Mouse (Mus musculus) embryonic fibroblast, embryonic 13.5 days (primary cell): ENCODE measurements around the gene Gadd45a. TPM values are rescaled to one million over a fixed set of nuclear protein-coding genes. Genes with fewer than 3 reads are reported as not detected.
"Not testable (repeated sequence)": the region's sequence is repeated elsewhere in the genome, so short reads cannot be mapped to it uniquely, and the experiment has no call there.

Experiments used
- H3K27ac ChIP-seq: 2 replicates; pipeline ENCODE4 v1.5.1; 2012; ENCODE audit warnings: low read length, control low read depth, inconsistent platforms; ENCODE audit not compliant: insufficient read depth
- H3K4me1 ChIP-seq: 2 replicates; pipeline ENCODE4 v1.6.1; 2011; ENCODE audit warnings: low read length; ENCODE audit not compliant: control insufficient read depth, insufficient read depth
- H3K4me3 ChIP-seq: 2 replicates; pipeline ENCODE4 v1.5.1; 2011; ENCODE audit warnings: mild to moderate bottlenecking, control low read depth, low read length; ENCODE audit not compliant: insufficient read depth
- CTCF ChIP-seq: IDR thresholded peaks from 2 replicates; pipeline ENCODE4 v1.5.1; 2011; ENCODE audit warnings: mild to moderate bottlenecking, control low read depth, low read length, moderate library complexity, borderline replicate concordance; ENCODE audit not compliant: insufficient read depth
- POLR2A ChIP-seq: IDR thresholded peaks from 2 replicates; pipeline ENCODE4 v1.6.1; 2011; ENCODE audit warnings: low read depth, mild to moderate bottlenecking, control low read depth, low read length, moderate library complexity
- polyA plus RNA-seq: library from polyadenylated mRNA; stranded (reverse); fragments of >200 nt; gene quantifications from 2 replicates; pipeline ENCODE4 v1.2.4, GENCODE M21; 2011; ENCODE audit warnings: low read depth; ENCODE audit not compliant: missing spikeins, insufficient read length

Gene Gadd45a
- polyA plus RNA-seq, 1 experiment: 69.2 TPM

GRCm38 (mm10) chr6:67034331-67035130 is 2.7 kb downstream of the Gadd45a start:
- Histone ChIP-seq H3K4me1 (peaks cover 4% of the 10 kb centered on the region; the same call in 1 of the 2 replicates), H3K27ac (peak overlapping the region; percentile 27), H3K4me3 (no peak overlapping the region)
- peak; percentile 45; the same call in 1 of the 2 replicates for TF ChIP-seq POLR2A
- no peak for TF ChIP-seq CTCF

- TF ChIP-seq POLR2A: peak; percentile 38; the same call in 1 of the 2 replicates
- TF ChIP-seq CTCF: no peak
- no peak overlapping the region for H3K4me3 ChIP-seq
- peaks cover 4% of the 10 kb centered on the region; the same call in 1 of the 2 replicates for H3K4me1 ChIP-seq
- peak overlapping the region; percentile 27 for H3K27ac ChIP-seq
Observed at GRCm38 (mm10) chr6:67033604-67034003, 3.7 kb downstream of the Gadd45a start.

GRCm38 (mm10) chr6:67032972-67033371 is 4.3 kb downstream of the Gadd45a start:
- H3K27ac ChIP-seq, H3K4me3 ChIP-seq, H3K4me1 ChIP-seq: not testable (repeated sequence)

GRCm38 (mm10) chr6:67032551-67032950 is 4.7 kb downstream of the Gadd45a start:
- TF ChIP-seq POLR2A: 0 out of 2 replicates have a peak, but pooled peaks have one; percentile 19
- not testable (repeated sequence) for H3K4me1 ChIP-seq, H3K27ac ChIP-seq, H3K4me3 ChIP-seq

GRCm38 (mm10) chr6:67030846-67031245 is 6.4 kb downstream of the Gadd45a start:
- peak overlapping the region; percentile 98; the same call in 1 of the 2 replicates for H3K27ac ChIP-seq
- TF ChIP-seq POLR2A (no peak), CTCF (no peak)
- no peak overlapping the region for H3K4me3 ChIP-seq
- peaks cover 4% of the 10 kb centered on the region; the same call in 1 of the 2 replicates for H3K4me1 ChIP-seq

- TF ChIP-seq CTCF (no peak), POLR2A (no peak)
- Histone ChIP-seq H3K4me1 (peaks cover 4% of the 10 kb centered on the region; the same call in 1 of the 2 replicates), H3K4me3 (no peak overlapping the region), H3K27ac (peak overlapping the region; percentile 98)
Observed at GRCm38 (mm10) chr6:67030416-67030815, 6.8 kb downstream of the Gadd45a start.

- H3K4me1 ChIP-seq: peaks cover 4% of the 10 kb centered on the region; the same call in 1 of the 2 replicates
- H3K4me3 ChIP-seq: no peak overlapping the region
- H3K27ac ChIP-seq: peak overlapping the region; percentile 98
- TF ChIP-seq POLR2A: no peak
- TF ChIP-seq CTCF: no peak
Observed at GRCm38 (mm10) chr6:67029987-67030386, 7.3 kb downstream of the Gadd45a start.

GRCm38 (mm10) chr6:67029312-67029950 is 7.8 kb downstream of the Gadd45a start:
- H3K4me3 ChIP-seq: no peak overlapping the region
- TF ChIP-seq CTCF (no peak), POLR2A (no peak)
- 0 out of 2 replicates have a peak, but pooled peaks cover 1% of the 10 kb centered on the region for H3K4me1 ChIP-seq
- peak overlapping the region; percentile 59 for H3K27ac ChIP-seq

GRCm38 (mm10) chr6:67027438-67028142 is 9.7 kb downstream of the Gadd45a start:
- H3K27ac ChIP-seq: no peak overlapping the region
- TF ChIP-seq POLR2A (no peak), CTCF (no peak)
- no peak overlapping the region for H3K4me3 ChIP-seq
- no peaks in the 10 kb centered on the region for H3K4me1 ChIP-seq
